Mouse (Mus musculus): ENCODE measurements around the gene Cldn6. TPM values are rescaled to one million over a fixed set of nuclear protein-coding genes. Genes with fewer than 3 reads are reported as not detected.

Gene Cldn6
- polyA plus RNA-seq, 1 experiment: 0.11 TPM

GRCm38 (mm10) chr17:23725477-23725876 lies 46.4 kb downstream of the Cldn6 start:
- Histone ChIP-seq H3K4me3 (replicated peaks; ENCODE audit: insufficient read depth, low read depth, low read length) (peak overlapping the region; percentile 59), H3K27me3 (ENCODE audit: control insufficient read depth, insufficient read depth, low read length) (no peaks in the 10 kb centered on the region), H3K4me1 (ENCODE audit: control insufficient read depth, insufficient read depth, low read length) (no peaks in the 10 kb centered on the region), H3K27ac (ENCODE audit: insufficient read depth, low read length) (peak overlapping the region; percentile 38; the same call in 1 of the 2 replicates)
- no peak for TF ChIP-seq POLR2A (IDR thresholded peaks at IDR 0.05; ENCODE audit: borderline replicate concordance, insufficient read depth, low read length)
- TF ChIP-seq CTCF (IDR thresholded peaks at IDR 0.05; ENCODE audit: borderline replicate concordance, insufficient read depth, low read depth, low read length): no peak
- 66% methylated on average over 4 of the region's 4 CpGs for WGBS
- no peak for DNase-seq

- WGBS: under 1% methylated on average over 70 of the region's 73 CpGs
- peak; percentile 94 to 95 for DNase-seq
- TF ChIP-seq CTCF (IDR thresholded peaks at IDR 0.05; ENCODE audit: borderline replicate concordance, insufficient read depth, low read depth, low read length) (no peak), POLR2A (IDR thresholded peaks at IDR 0.05; ENCODE audit: borderline replicate concordance, insufficient read depth, low read length) (peak; percentile 93)
- Histone ChIP-seq H3K4me3 (replicated peaks; ENCODE audit: insufficient read depth, low read depth, low read length) (peak within 1 kb of the TSS; percentile 59), H3K4me1 (ENCODE audit: control insufficient read depth, insufficient read depth, low read length) (no peaks in the 10 kb centered on the region), H3K27me3 (ENCODE audit: control insufficient read depth, insufficient read depth, low read length) (no peaks in the 10 kb centered on the region), H3K27ac (ENCODE audit: insufficient read depth, low read length) (peak within 1 kb of the TSS; percentile 38)
Observed at GRCm38 (mm10) chr17:23725999-23726757, 47.1 kb downstream of the Cldn6 start, which contains the start of gene Pkmyt1. TSS of gene Pkmyt1 (plus strand) at chr17:23726336.

GRCm38 (mm10) chr17:23726758-23727142 lies 47.7 kb downstream of the Cldn6 start:
- Histone ChIP-seq H3K4me1 (ENCODE audit: control insufficient read depth, insufficient read depth, low read length) (no peaks in the 10 kb centered on the region), H3K27me3 (ENCODE audit: control insufficient read depth, insufficient read depth, low read length) (no peaks in the 10 kb centered on the region), H3K4me3 (replicated peaks; ENCODE audit: insufficient read depth, low read depth, low read length) (peak overlapping the region; percentile 54), H3K27ac (ENCODE audit: insufficient read depth, low read length) (0 out of 2 replicates have a peak overlapping the region, but pooled peaks have one; percentile 28)
- DNase-seq: peak; percentile 70 to 78
- WGBS: 0% methylated on average over 20 of the region's 20 CpGs
- TF ChIP-seq POLR2A (IDR thresholded peaks at IDR 0.05; ENCODE audit: borderline replicate concordance, insufficient read depth, low read length) (0 out of 2 replicates have a peak, but pooled peaks have one; percentile 36), CTCF (IDR thresholded peaks at IDR 0.05; ENCODE audit: borderline replicate concordance, insufficient read depth, low read depth, low read length) (no peak)

DNA sequence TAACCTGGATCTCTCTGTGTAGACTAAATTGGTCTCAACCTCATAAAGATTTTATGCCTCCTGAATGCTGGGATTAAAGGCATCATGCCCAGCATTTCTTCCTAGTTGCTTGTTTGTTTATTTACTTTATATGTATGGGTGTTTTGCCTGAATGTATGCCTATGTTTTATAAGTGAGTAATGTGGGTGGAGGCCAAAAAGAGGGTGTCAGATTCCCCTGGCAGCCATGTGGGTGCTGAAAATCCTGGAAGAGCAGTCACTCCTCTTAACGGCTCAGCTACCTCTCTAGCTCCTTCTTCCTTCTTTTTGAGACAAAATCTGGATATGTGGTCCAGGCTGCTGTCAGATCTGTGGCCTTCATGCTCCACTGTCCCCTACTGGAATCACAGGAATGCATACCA lies 51.4 kb downstream of the Cldn6 start:
- Histone ChIP-seq H3K4me1 (ENCODE audit: control insufficient read depth, insufficient read depth, low read length) (no peaks in the 10 kb centered on the region), H3K27me3 (ENCODE audit: control insufficient read depth, insufficient read depth, low read length) (no peaks in the 10 kb centered on the region), H3K27ac (ENCODE audit: insufficient read depth, low read length) (no peak overlapping the region), H3K4me3 (replicated peaks; ENCODE audit: insufficient read depth, low read depth, low read length) (no peak overlapping the region)
- 37% methylated on average over 1 of the region's 1 CpGs for WGBS
- no peak for TF ChIP-seq CTCF (IDR thresholded peaks at IDR 0.05; ENCODE audit: borderline replicate concordance, insufficient read depth, low read depth, low read length)
- TF ChIP-seq POLR2A (IDR thresholded peaks at IDR 0.05; ENCODE audit: borderline replicate concordance, insufficient read depth, low read length): no peak
- DNase-seq: no peak

Other genes with a start within 250 kb of the Cldn6 start
- not detected in 2 replicates for gene Vmn2r117, start 199.6 kb upstream of the Cldn6 start, polyA plus RNA-seq (2012; rRNA removed)
- 9.2 and 9.5 TPM in 2 replicates for gene Zfp213, start 115.0 kb upstream of the Cldn6 start, polyA plus RNA-seq (2012; rRNA removed)
- 25.6 and 27.2 TPM in 2 replicates for gene Zfp13, start 79.8 kb upstream of the Cldn6 start, polyA plus RNA-seq (2012; rRNA removed)
- 0.13 and 0.16 TPM in 2 replicates for gene Zscan10, start 78.4 kb upstream of the Cldn6 start, polyA plus RNA-seq (2012; rRNA removed)
- gene Mmp25, start 34.0 kb upstream of the Cldn6 start, polyA plus RNA-seq (2012; rRNA removed): 0.23 and 0.25 TPM in 2 replicates
- not detected in 2 replicates for gene Bicdl2, start 18.7 kb upstream of the Cldn6 start, polyA plus RNA-seq (2012; rRNA removed)
- 173 and 179 TPM in 2 replicates for gene Hcfc1r1, start 5.7 kb upstream of the Cldn6 start, polyA plus RNA-seq (2012; rRNA removed)
- gene Thoc6, start 5.4 kb upstream of the Cldn6 start, polyA plus RNA-seq (2012; rRNA removed): 16.1 and 17.1 TPM in 2 replicates
- gene Tnfrsf12a, start 1.8 kb upstream of the Cldn6 start, polyA plus RNA-seq (2012; rRNA removed): 29.1 and 31.3 TPM in 2 replicates
- gene Cldn9, start 4.8 kb downstream of the Cldn6 start, polyA plus RNA-seq (2012; rRNA removed): 0.52 and 0.79 TPM in 2 replicates
- gene 1520401A03Rik, start 43.5 kb downstream of the Cldn6 start, polyA plus RNA-seq (2012; rRNA removed): 0.64 and 1.1 TPM in 2 replicates
- gene Pkmyt1, start 47.1 kb downstream of the Cldn6 start, polyA plus RNA-seq (2012; rRNA removed): 10.3 and 10.6 TPM in 2 replicates
- 92.0 and 104 TPM in 2 replicates for gene Paqr4, start 61.6 kb downstream of the Cldn6 start, polyA plus RNA-seq (2012; rRNA removed)
- 0.57 and 0.84 TPM in 2 replicates for gene Kremen2, start 66.6 kb downstream of the Cldn6 start, polyA plus RNA-seq (2012; rRNA removed)
- 341 and 366 TPM in 2 replicates for gene Flywch1, start 92.4 kb downstream of the Cldn6 start, polyA plus RNA-seq (2012; rRNA removed)
- gene Flywch2, start 106.8 kb downstream of the Cldn6 start, polyA plus RNA-seq (2012; rRNA removed): 50.5 and 54.8 TPM in 2 replicates
- gene Srrm2, start 111.3 kb downstream of the Cldn6 start, polyA plus RNA-seq (2012; rRNA removed): 711 and 720 TPM in 2 replicates
- 621 and 628 TPM in 2 replicates for gene Elob, start 149.9 kb downstream of the Cldn6 start, polyA plus RNA-seq (2012; rRNA removed)
- 0.25 TPM in 1 of 2 replicates, not detected in the other for gene Prss33, start 156.8 kb downstream of the Cldn6 start, polyA plus RNA-seq (2012; rRNA removed)
- gene Prss32, start 164.6 kb downstream of the Cldn6 start, polyA plus RNA-seq (2012; rRNA removed): not detected in 2 replicates
- gene Prss41, start 164.9 kb downstream of the Cldn6 start, polyA plus RNA-seq (2012; rRNA removed): 1.6 and 2.3 TPM in 2 replicates
- not detected in 2 replicates for gene Prss21, start 188.8 kb downstream of the Cldn6 start, polyA plus RNA-seq (2012; rRNA removed)
- gene Dcpp1, start 201.6 kb downstream of the Cldn6 start, polyA plus RNA-seq (2012; rRNA removed): not detected in 2 replicates
- not detected in 2 replicates for gene Dcpp2, start 201.6 kb downstream of the Cldn6 start, polyA plus RNA-seq (2012; rRNA removed)
- not detected in 2 replicates for gene Dcpp3, start 238.2 kb downstream of the Cldn6 start, polyA plus RNA-seq (2012; rRNA removed)

All from cerebellum, adult 2 months (tissue).